Mouse (Mus musculus) kidney, postnatal 25 days (tissue): ENCODE results near the gene Lrrc45.
A peak's percentile ranks its signal among the peaks of the same experiment; 100 is the strongest.
"Not testable (repeated sequence)": the region's sequence is repeated elsewhere in the genome, so short reads cannot be mapped to it uniquely, and the experiment has no call there.

ENCODE experiments used
- DNase-seq, 2 experiments: peaks; one replicate each; pipeline ENCODE4 v3.0.0; 2021; ENCODE audit warnings: mixed read lengths in 2 of 2

Lrrc45 gene

DNA sequence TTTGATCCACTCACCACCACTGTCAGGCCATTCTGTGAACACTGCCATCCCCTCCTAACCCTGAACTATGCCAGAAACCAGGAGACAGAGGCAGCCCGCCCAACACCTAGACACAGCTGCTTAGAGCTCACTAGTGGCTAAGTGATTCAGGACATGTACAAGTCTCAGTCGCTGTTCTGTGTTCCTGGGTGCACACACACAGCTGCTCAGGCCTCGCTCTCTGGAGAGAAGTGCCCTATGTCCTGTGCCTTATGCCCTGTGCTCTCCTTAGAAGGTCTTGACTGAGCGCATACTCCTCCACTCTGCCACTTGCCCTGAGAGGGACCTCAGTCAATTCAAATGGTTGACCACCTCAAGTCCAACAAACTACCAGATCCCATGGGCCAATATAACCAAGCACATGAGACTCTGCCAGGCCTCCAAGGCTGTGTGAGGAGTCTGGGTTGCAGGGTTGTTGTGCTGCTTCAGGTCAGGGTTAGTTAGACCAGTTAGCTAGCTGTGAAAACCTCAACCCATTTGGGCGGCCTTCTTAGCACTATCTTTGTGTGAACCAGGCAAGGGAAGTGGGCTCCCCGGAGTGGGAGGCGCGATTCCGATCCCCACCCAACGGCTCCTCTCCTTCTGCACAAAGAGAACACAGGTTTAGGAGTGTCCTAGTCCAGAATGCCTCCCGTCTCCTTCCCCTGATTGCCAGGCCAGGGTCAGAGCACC lies 15.0 kb downstream of the Lrrc45 start:
- no peak for DNase-seq

DNA sequence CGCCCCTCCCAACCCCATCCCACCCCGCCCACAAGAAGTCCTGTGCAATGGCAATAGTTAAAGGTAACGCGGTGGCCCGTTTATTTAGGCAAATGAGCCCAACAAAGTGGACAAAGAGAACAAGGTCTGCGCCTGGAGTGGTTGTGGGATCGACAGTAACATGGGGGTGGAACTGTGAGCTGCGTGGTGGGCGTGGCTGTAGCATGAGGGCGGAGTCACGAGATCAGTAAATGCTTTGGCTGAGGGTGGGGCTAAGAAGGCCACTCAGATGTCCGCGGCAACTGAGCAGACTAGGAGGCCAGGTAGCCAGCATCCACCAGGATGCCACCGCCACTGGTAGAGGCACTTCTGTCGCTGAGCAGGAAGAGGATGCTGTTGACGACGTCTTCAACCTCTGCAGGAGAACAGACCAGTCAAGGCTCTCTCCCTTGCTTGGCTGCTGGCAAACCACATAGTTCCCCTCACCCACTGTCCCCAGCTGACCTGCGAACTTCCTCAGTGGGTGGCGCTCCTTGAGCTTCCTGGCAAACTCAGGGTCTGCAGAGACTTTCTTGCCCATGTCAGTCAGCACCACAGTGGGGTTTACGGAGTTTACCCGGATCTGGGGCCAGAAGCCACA lies 15.8 kb downstream of the Lrrc45 start:
- DNase-seq = peak; percentile 71 to 83

DNA sequence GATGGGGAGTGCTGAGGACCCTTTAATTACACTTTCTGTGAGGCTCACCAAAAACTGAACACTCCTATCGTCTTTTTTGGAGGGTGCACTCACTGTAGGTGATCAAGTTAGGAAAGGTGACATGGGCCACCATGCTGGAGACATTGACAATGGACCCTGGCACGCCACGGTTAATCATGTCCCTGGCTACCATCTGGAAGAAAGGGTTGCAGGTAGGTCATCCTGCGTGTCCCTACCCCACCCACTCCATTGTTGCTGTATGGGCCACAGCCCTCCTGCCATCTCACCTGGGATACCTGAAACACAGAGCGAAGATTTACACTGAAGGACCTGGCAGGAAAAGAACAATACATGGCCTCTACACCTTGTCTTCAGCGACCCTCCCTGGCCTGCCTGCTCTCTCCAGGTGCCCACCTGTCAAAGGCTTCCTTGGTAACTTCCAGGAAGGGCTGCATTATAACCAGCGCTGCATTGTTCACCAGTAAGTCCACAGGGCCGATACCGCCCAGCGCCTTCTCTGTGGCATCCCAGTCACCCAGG lies 16.7 kb downstream of the Lrrc45 start:
- DNase-seq = no peak

DNA sequence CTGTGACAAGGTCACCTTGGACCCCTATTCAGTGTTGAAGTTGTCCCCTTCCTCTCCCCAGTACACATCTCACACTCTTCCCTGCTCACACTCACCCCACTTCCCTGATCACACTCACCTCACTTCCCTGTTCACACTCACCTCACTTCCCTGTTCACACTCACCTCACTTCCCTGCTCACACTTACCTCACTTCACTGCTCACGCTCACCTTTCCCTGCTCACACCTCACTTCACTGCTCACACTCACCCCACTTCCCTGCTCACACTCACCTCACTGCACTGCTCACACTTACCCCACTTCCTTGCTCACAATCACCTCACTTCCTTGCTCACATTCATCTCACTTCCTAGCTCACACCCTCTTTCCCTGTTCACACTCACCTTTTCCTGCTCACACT lies 17.7 kb downstream of the Lrrc45 start:
- no peak for DNase-seq

DNA sequence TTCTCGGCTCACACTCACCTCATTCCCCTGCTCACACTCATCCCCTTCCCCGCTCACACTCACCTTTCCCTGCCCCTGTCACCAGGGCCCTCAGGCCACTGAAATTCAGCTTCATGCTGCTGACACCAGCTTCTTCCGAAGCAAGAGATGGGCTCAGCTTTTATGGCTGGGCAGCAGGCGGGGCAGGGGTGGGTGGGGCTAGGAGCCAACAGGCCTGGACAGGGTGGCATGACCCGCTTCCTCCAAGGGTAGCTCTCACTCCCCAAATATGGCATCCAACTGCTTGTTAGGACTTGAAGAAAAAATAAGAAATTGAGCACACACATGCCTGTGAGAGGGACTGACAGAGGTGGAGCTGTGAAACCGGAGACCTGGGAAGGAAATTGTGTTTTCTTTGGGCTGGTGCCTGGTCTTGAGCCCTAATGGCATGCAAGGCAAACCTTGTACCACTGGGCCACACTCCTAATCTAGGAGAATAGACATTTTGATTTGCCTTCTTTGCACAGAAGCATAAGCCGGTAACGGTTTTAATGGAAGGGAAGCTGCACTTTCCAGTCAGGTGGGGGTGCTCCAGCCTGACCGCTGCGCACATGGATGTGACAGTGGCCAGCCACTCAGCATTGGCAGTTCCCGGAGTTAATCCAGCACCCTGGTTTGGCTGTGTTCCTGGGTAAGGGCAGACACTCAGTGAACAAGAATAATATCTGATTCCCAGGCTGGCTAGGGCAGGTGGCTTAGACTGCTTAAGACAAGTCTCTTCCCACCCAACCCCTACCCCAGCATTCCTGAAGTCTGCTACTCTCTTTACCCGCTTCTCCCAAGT lies 18.3 kb downstream of the Lrrc45 start, which contains the start of gene Cbr2:
Gene Cbr2 (minus strand): TSS at position 257 of the 823 bp plus-strand sequence.
- DNase-seq = peak; percentile 49 to 53

DNA sequence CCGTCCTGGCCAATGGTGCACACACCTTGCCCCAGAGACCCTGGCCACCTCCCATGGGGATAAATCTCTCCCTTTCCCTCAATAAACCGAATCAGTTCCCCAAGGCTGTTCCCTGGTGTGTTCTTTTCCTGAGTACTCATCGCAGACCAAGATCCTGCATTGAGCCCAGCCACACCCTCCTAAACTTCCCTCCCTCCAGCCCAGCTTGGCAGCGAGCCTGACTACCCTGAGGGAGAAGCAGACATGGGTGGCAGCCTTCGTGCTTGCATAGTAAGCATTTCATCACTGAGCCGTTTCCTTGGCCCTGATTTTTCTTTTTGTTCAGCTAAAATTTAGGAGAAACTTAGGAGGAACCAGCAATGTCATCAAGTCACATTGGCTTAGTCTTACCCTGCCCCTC lies 19.8 kb downstream of the Lrrc45 start:
- DNase-seq = peak; percentile 74 to 85

DNA sequence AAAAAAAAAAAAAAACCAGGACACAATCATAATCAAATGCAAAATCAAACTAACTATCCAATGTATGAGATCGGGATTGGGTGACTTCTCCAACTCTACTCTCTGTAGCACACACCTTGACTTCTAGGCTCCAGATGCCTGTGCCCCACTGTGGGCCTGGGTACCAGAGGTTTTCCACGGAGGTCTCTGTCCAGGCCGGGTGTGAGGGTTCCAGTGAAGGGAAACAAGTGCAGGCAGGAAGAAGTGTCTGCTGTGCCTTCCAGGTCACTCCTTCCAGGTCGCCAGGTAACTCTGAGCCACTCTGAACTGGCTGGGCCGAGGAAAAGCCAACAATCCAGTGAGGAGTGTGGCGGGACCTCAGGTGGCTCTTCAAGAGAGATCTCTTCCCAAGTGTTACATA lies 22.7 kb downstream of the Lrrc45 start:
- DNase-seq = no peak

DNA sequence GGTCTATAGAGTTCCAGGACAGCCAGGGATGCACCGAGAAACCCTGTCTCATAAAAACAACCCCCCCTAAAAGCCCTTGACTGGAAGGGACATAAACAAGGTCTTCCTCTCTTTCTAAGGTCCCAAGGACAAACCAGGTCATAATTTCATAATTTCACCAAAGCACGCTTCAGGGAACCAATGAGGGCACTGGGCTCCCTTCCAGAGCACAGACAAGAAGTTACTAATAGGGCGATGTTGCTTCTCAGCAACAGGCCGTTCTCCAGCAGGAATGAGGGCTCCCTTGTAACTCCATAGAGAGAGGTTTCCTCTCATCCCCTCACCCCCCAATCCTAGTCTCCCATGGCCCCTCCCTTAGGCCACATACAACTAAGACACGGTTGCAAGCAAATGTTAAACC lies 27.3 kb downstream of the Lrrc45 start:
- no peak for DNase-seq

DNA sequence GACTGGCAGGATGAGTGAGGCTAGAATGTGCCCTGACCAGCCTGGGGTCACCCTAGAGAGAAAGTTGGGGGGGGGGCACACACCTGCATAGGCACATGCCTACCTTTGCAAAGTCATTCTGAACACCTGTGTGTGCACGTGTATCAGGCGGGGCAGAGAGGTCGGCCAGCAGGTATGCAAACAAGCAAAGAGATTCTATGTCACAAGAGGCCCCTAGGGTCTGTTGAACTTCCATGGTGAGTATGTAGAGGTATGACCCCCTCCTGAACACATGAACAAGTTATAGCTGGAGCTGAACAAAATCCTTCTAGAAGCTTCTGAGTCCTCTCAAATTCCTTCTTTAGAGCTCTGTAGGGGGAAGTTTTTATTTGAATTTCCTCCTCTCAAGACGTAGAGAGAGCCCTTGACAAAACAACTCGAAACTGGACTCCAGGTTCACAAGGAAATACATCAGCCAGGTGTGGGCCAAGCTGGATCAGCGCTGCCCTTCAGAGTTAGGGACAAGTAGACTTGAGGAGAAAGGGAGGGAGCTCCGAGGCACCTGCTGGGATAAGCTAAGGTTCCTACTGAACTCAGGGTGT lies 30.5 kb downstream of the Lrrc45 start:
- DNase-seq = no peak

DNA sequence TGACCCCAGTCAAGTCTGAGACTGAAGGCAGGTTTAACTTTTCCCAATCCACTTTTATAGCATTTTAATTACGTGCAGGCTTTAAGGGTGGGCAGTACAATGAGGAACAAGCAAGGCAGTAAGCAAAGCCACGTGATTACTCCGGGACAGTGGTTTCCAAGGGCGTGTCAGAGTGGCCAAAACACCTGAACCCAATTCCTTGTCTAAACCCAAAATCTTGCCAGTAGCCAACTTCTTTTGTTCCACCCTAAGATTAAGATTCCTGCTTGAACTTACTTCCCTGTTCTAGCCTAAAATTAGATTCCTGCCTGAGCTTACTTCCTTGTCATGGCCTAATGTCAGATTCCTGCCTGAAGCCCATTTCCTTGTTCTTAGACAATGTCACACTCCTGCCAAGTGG lies 34.2 kb downstream of the Lrrc45 start:
- DNase-seq = peak in 1 of 2 experiments; percentile 49

DNA sequence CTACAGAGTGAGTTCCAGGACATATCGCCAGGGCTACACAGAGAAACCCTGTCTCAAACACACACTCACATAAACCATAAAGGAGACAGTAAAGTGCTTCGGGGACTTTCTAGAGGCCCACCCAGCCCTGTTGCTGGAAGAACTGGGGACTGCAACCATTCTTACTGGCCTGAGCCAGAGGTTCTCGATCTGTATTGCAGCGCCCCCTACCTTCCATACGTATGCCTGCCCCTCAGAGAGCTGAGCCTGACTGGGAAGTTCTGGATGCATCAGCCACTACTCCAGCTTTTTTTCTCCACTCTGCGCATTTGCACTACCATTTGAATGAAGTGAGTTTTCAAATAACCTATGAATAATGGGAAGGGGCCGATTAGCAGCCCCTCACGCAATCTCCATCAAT lies 35.7 kb downstream of the Lrrc45 start:
- peak; percentile 61 to 66 for DNase-seq

DNA sequence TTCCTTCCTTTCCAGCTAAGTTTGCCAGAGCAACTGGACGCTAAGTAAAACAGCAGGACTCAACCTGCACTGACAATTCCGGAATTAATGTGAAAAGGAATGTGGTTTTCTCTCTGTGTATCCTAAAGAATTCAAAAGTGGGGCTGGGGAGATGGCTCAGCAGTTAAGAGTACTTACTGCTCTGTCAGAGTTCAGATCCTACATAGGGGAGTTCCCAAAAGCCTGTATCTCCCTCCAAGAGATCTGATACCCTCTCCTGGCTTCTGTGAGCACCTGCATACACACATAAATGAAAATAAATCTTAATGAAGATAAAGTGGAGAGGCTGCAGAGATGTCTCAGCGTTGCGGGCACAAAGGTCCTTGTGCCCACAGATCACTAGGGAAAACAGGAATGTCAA lies 37.9 kb downstream of the Lrrc45 start:
- DNase-seq = no peak

DNA sequence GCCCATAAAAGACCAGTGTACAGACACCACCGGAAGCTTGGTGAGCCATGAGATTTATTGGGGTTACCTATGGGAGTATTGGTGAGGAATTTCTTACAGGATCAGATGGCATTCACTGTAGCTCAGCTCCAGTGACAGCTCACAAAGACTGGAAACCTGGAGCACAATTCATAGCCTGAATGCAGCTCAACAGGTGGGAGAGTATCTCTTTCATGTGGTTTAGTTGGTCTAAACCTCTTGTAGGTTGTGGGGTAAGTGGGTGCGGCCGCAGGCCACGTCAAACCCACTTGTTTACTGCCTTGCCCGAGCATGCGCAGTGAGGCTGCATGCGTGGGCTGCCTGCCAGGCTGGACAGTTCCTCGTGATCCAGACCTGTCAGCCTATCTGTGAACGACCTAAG lies 46.5 kb downstream of the Lrrc45 start:
- peak in 1 of 2 experiments; percentile 39 for DNase-seq

DNA sequence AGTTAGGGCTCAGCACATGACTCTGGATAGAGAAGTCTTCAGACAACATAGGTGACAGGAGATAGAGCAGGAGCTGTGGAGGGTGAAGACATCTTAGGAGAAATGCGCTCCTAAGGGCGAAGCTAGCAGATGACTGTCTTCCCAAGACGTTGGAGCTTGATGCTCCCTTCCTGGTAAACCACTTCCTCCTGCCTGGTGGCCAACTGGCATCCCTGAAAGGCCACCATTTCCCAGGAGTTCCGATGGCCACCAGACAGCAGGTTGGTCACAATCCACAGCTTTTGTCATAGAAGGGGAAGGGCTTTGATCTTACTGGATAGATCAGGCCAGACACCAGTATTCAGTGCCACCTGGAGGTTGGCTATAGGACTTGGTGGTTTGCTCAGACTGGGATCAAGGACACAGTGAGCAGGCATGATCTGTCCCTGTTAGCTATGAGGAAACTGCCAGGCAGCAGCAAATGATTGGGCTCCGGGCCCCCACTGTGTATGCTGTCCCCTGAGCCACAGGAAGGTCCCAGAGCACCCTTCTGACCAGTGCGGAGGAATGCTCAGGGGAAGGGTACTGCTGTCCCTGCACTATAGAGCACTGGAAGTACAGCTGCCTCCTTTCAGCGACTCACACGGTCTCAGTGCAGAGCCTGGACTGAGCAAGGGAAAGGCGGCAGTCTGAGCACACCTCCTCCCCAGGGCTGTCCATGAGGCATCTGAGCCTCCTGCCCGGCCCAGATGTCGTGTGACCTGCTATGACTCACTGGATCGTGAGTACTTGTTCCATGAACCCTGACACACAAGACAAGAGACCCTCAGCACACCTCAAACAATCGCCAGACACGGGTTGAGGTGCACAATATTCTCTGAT lies 48.3 kb downstream of the Lrrc45 start:
- peak in 1 of 2 experiments; percentile 28 for DNase-seq

DNA sequence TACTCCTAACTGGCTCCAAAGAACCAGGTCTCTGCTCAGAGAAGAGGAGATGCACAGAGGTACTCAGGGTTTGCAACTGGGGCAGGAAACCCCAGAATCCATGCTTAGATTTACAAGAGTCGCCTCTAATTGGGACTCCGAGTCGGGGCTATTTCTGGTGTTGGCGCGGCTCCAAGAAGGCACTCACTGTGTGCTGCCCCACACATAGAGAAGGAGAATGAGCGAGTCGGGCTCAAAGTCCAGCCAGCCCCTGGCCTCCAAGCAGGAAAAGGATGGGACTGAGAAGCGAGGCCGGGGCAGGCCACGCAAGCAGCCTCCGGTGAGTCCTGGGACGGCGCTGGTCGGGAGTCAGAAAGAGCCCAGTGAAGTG lies 48.9 kb downstream of the Lrrc45 start, which contains the start of gene Hmga1b:
Gene Hmga1b (plus strand): TSS at position 123 of the 370 bp plus-strand sequence.
- peak in 1 of 2 experiments; percentile 45 for DNase-seq

DNA sequence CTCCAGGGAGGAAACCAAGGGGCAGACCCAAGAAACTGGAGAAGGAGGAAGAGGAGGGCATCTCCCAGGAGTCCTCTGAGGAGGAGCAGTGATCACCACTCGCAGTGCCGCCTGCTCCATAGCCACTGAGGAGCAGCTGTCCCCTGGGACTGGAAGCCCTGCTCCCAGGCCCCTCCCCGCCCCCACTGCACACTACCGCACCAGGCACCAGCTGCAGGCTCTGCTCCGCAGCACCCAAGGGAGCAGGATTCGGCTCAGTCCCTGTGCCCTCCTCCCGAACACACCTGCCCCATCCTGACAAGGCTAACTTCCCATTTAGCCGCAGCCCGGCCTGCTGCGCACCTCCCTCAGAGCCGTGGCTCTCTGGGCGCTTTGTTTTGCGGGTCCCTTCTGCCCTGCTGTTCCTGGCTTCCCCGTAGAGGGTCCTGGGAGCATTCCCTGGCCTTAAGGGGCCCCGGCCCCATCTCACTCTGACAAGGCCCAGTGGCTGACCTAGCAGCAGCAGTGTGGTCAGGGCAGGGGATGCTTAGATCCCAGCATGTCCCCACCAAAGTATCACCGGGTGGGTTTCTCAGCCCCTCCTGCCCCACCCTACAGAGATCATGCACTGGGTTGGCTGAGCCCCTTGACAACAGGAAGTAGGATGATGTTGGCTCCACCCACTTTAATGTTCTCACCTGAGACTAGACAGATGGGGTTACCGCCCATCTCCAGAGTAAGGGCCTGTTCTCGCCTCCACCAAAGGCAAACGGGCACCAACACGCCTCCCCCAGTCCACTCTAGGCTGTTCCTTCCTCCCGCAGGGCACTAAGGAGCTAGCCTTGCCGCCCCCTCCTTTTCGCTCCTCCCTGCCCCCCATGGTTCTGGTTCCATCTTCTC lies 49.6 kb downstream of the Lrrc45 start:
- DNase-seq = not testable (repeated sequence)

DNA sequence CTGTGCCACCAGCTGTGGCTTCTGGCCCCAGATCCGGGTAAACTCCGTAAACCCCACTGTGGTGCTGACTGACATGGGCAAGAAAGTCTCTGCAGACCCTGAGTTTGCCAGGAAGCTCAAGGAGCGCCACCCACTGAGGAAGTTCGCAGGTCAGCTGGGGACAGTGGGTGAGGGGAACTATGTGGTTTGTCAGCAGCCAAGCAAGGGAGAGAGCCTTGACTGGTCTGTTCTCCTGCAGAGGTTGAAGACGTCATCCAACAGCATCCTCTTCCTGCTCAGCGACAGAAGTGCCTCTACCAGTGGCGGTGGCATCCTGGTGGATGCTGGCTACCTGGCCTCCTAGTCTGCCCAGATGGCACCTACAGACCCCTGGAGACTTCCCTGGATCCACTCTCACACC lies 53.3 kb downstream of the Lrrc45 start:
- peak in 1 of 2 experiments; percentile 9 for DNase-seq

DNA sequence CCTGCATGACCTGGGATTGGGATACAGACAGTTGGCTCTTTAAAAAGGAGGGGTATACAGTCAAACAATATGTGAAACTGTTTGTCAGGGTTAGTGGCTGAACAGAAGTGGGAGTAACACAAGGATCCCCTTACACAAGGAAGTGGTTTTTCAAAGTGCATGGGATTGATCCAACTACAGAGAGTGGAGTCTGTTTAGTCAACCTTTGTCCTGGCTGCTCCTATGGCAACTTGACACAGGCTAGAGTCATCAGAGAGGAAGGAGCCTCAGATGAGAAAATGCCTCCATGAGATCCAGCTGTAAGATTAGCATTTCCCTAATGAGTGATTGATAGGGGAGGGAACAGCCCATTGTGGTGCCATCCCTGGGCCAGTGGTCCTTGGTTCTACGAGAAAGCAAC lies 54.5 kb downstream of the Lrrc45 start:
- DNase-seq = no peak
